Mouse (Mus musculus) olfactory bulb, adult 2 months (tissue): ENCODE results near the gene Slc7a1.

ENCODE experiments used
- CTCF ChIP-seq: fragments of 200-500 bp; IDR thresholded peaks from 2 replicates; pipeline ENCODE4 v1.5.1; 2012; ENCODE audit warnings: low read depth, mild to moderate bottlenecking, low read length, moderate library complexity; ENCODE audit not compliant: insufficient read depth
- POLR2A ChIP-seq: fragments of 200-500 bp; IDR thresholded peaks from 2 replicates; pipeline ENCODE4 v1.6.1; 2012; ENCODE audit warnings: mild to moderate bottlenecking, low read depth, low read length, moderate library complexity; ENCODE audit not compliant: insufficient read depth

GRCm38 (mm10) chr5:148282093-148282492 lies 117.6 kb downstream of the Slc7a1 start:
- TF ChIP-seq CTCF (no peak), POLR2A (no peak)
